Mouse (Mus musculus) cerebellum, adult 2 months (tissue): Measurements from ENCODE around the gene Clec16a.

Experiments
- CTCF ChIP-seq: fragments of 200-500 bp; IDR thresholded peaks from 2 replicates; pipeline ENCODE4 v1.5.1; 2011; ENCODE audit warnings: low read depth, mild to moderate bottlenecking, control low read depth, low read length, moderate library complexity, borderline replicate concordance; ENCODE audit not compliant: insufficient read depth
- POLR2A ChIP-seq: fragments of 200-500 bp; IDR thresholded peaks from 2 replicates; pipeline ENCODE4 v1.6.1; 2011; ENCODE audit warnings: low read length, control low read depth, borderline replicate concordance; ENCODE audit not compliant: insufficient read depth

DNA sequence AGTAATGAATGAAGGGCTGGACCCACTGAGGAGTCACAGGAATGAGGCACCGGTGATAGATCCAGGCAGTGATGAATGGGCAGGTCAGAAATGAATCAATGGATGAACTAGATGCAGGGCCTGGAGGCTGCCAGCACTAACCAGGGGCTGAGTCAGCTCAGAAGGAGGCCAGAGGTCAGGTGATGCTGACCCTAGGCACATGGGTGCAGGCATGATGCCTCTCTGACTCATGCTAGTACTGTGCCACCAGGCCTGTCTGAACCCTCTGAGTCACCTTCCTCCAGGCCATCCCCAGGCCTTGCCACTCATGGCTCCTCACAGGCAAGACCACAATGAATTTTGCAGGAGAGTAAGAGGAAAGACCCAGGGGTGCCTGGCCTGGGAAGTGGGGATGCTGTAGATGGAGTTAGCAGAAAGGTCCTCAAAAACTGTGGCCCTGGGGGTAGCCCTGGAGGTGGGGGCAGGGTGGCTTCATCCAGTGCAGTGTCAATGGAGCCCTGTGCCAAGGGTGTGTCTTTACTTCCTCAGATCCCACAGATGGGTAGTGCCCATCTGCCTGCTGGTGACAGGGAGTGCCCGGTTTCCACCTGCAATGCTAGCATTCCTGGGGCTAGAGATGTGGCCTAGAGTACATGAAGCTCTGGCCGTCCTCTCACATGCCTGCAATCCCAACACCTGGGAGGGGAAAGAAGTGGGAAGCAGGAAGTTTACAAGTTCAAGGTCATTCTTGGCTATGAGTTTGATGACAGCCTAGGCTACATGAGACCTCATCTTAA, 209.6 kb downstream of the Clec16a start:
- TF ChIP-seq CTCF (no peak), POLR2A (no peak)
